Mouse (Mus musculus): ENCODE results near the gene Pes1.
"Not testable (repeated sequence)": the region's sequence is repeated elsewhere in the genome, so short reads cannot be mapped to it uniquely, and the experiment has no call there.

The Pes1 gene

GRCm38 (mm10) chr11:3963610-3964415 is at the start of gene Pes1:
Gene Pes1, plus strand, starts transcription at chr11:3963975.
- peak; percentile 62 to 76 for DNase-seq (ENCODE audit: low spot score in 2 of 2)

- DNase-seq (ENCODE audit: low spot score in 2 of 2), result peak; percentile 57 to 76
Measured at GRCm38 (mm10) chr11:3914109-3914840, 49.5 kb upstream of the Pes1 start, which contains the start of gene Slc35e4. Gene Slc35e4, minus strand, starts transcription at chr11:3914664.

- no peak for DNase-seq (ENCODE audit: low spot score in 2 of 2)
Measured at GRCm38 (mm10) chr11:3918738-3919137, 45.0 kb upstream of the Pes1 start.

GRCm38 (mm10) chr11:3920476-3920875 is 43.3 kb upstream of the Pes1 start:
- DNase-seq (ENCODE audit: low spot score in 2 of 2), result no peak

- DNase-seq (ENCODE audit: low spot score in 2 of 2), result peak in 1 of 2 experiments; percentile 40
Measured at GRCm38 (mm10) chr11:3921281-3921850, 42.4 kb upstream of the Pes1 start.

GRCm38 (mm10) chr11:3922115-3922514 is 41.7 kb upstream of the Pes1 start:
- no peak for DNase-seq (ENCODE audit: low spot score in 2 of 2)

- no peak for DNase-seq (ENCODE audit: low spot score in 2 of 2)
Measured at GRCm38 (mm10) chr11:3922731-3923130, 41.0 kb upstream of the Pes1 start.

- DNase-seq (ENCODE audit: low spot score in 2 of 2), result no peak
Measured at GRCm38 (mm10) chr11:3925916-3926315, 37.9 kb upstream of the Pes1 start.

GRCm38 (mm10) chr11:3930019-3930418 is 33.8 kb upstream of the Pes1 start:
- peak in 1 of 2 experiments; percentile 3 for DNase-seq (ENCODE audit: low spot score in 2 of 2)

GRCm38 (mm10) chr11:3930931-3931330 is 32.8 kb upstream of the Pes1 start:
- peak in 1 of 2 experiments; percentile 1 for DNase-seq (ENCODE audit: low spot score in 2 of 2)

GRCm38 (mm10) chr11:3931511-3932211 is 32.1 kb upstream of the Pes1 start, which contains the start of gene Tcn2:
Gene Tcn2, minus strand, starts transcription at chr11:3932159.
- peak; percentile 51 to 63 for DNase-seq (ENCODE audit: low spot score in 2 of 2)

GRCm38 (mm10) chr11:3933756-3934285 is 30.0 kb upstream of the Pes1 start:
- DNase-seq (ENCODE audit: low spot score in 2 of 2), result no peak

GRCm38 (mm10) chr11:3935135-3935534 is 28.6 kb upstream of the Pes1 start:
- DNase-seq (ENCODE audit: low spot score in 2 of 2), result no peak

- DNase-seq (ENCODE audit: low spot score in 2 of 2), result no peak
Measured at GRCm38 (mm10) chr11:3936318-3936717, 27.5 kb upstream of the Pes1 start.

GRCm38 (mm10) chr11:3937321-3937874 is 26.4 kb upstream of the Pes1 start:
- DNase-seq (ENCODE audit: low spot score in 2 of 2), result no peak

GRCm38 (mm10) chr11:3941371-3941770 is 22.4 kb upstream of the Pes1 start:
- DNase-seq (ENCODE audit: low spot score in 2 of 2), result no peak

- DNase-seq (ENCODE audit: low spot score in 2 of 2), result no peak
Measured at GRCm38 (mm10) chr11:3946386-3946785, 17.4 kb upstream of the Pes1 start.

- not testable (repeated sequence) for DNase-seq (ENCODE audit: low spot score in 2 of 2)
Measured at GRCm38 (mm10) chr11:3954876-3955275, 8.9 kb upstream of the Pes1 start.

- not testable (repeated sequence) for DNase-seq (ENCODE audit: low spot score in 2 of 2)
Measured at GRCm38 (mm10) chr11:3955371-3955770, 8.4 kb upstream of the Pes1 start.

GRCm38 (mm10) chr11:3960901-3961300 is 2.9 kb upstream of the Pes1 start:
- no peak for DNase-seq (ENCODE audit: low spot score in 2 of 2)

- DNase-seq (ENCODE audit: low spot score in 2 of 2), result no peak
Measured at GRCm38 (mm10) chr11:3961761-3962160, 2.0 kb upstream of the Pes1 start.
